Mouse (Mus musculus): ENCODE results near the gene Parp11. TPM values are rescaled to one million over a fixed set of nuclear protein-coding genes. Genes with fewer than 3 reads are reported as not detected.

Parp11 gene
- 10 to 100 TPM; 55.3 to 63.6 TPM for total RNA-seq (2023)

DNA sequence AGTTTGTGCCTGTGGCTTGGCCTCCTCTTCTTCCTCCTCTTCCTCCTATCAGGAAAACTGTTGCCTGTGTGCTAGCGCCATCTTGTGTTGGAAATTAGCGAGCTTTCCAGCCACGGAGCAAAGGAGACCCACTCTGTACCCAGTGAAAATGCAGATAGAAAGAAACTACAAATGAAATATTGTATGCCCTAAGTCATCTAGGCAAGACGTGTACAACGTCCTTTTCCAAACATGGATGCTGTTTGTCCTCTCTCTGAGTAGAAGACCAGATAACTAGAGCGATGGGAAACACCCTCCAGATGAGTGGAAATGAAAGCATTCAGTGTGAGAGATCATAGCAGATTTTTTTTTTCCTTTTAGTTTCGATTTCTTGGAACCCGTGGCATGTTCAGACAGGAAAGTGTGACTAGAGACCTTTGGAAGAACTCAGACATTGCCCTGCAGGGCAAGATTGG lies at the start of gene Parp11:
Gene Parp11, plus strand, starts transcription at position 405 of the 455 bp plus-strand sequence.

Other genes with a start within 250 kb of the Parp11 start
- 10 to 100 TPM; 13.4 to 14.0 TPM for gene Cracr2a, start 114.5 kb downstream of the Parp11 start, total RNA-seq (2023)